Mouse (Mus musculus) kidney, postnatal 10 days (tissue): ENCODE results near the gene Lrfn4.
"Not testable (repeated sequence)": the region's sequence is repeated elsewhere in the genome, so short reads cannot be mapped to it uniquely, and the experiment has no call there.

ENCODE experiments used
- DNase-seq: peaks from one replicate; pipeline ENCODE4 v3.0.0; 2021; ENCODE audit warnings: mixed read lengths

Lrfn4 gene

DNA sequence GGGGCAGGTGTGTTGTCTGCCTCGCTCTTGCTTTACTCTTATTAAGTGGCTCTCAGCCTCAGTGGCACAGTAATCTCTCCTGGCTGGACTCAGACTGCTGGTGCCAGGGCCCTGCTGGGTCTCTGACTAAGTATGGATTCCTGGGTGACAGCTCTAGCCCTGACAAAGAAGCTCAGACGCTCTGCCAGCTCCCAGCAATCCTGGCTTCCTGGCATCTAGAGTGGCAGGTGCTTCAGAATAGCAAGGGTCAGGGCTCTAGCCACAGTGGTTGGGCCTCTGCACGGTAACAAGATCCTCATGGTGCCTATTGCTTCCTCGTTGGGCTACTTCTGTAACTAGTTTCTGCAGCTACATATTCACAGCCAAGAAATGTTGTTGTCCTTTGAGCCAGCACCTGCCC lies 5.4 kb downstream of the Lrfn4 start:
- no peak for DNase-seq

DNA sequence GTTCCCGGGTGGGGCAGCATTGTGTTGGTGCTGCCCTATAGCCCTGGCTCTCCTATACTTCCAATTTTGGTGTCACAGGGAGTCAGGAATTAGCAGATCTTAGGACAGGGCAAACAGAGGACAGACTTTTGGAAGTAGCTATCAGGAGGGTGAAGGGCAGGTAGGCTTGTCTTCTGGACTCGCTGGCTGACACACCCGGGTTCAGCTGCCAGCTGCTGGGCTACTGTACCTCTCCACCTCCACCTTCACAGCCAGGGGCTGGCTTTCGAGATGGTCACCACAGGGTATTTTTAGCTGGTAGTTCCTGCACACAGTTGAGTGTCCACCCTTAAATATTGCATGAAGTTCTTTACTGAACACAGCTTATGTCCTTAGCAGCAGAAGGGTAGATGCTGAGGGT lies 7.0 kb downstream of the Lrfn4 start:
- DNase-seq: no peak

DNA sequence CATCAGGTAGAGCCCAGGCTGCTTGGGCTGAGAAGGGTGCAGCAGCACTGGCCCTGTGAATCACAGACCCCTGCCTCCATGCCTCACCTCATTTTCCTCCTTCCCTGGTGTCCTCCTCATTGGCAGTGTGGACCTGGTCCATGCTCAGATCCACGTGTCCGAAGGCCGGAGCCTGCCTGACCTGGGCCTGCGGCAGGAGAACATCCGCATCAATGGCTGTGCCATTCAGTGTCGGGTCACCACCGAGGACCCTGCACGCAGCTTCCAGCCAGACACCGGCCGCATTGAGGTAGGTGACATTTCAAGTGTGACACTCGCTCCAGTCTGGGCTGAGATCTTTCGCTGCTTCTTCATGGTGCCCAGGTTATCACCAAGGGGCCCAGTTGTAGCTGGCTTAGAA lies 8.1 kb downstream of the Lrfn4 start:
- DNase-seq: no peak

DNA sequence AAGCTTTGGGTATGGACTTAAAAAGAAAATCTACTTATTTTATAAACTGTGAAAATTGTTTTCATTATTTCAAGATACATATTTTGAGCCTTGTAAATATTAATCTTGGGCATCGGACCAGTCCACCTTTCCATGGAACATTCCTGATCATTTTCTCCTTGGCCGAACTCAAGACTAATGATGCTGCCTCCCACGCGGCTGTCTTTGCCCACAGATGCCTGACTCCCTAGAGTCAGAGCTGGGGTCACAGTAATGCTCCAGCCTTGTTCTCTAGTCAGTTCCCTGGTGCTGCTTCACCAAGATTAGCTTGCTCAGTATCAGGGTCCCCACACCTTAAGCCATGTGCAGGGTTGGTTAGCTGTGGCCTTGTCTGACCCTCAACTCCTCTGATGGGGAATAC lies 9.8 kb downstream of the Lrfn4 start:
- DNase-seq: no peak

DNA sequence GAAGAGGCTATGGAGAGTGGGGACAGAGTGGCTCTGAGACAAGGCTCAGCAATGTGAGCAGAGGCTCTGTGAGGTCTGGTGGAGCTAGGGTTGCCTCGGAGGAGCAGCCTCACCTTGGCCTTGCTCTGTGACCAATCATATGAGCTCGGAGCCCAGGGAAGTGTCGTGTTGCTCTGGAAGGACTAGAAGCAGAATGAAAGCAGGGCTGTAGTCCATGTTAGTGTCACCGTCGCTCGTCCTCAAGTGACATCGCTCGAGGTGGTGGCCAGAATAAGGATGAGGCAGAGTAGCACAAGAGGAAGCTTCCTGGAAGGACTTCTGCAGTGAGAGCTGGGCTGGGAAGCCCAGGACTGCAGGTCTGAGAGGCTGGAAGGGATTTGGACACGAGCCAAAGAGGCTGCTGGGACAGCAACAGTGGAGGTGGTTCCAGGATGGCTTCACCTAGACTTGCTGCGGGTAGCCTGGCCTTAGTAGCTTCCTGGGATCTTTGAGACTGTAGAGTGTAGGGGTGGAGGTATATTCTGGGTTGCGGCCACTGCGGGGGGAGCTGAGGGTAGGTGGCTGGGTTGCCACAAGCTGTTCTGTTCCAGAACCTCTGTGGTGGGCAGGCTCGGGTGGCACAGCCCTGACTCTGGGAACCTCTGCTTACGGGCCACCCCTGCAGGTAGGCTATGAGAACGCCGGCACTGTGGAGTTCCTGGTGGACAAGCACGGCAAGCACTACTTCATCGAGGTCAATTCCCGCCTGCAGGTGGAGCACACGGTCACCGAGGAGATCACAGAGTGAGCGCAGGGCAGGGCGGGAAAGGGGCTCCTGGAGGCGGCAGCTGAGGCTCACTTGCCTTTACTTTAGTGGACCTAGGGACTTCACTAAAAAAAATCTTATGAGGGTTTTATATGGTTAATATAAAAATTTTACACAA lies 11.4 kb downstream of the Lrfn4 start:
- peak; percentile 75 for DNase-seq

DNA sequence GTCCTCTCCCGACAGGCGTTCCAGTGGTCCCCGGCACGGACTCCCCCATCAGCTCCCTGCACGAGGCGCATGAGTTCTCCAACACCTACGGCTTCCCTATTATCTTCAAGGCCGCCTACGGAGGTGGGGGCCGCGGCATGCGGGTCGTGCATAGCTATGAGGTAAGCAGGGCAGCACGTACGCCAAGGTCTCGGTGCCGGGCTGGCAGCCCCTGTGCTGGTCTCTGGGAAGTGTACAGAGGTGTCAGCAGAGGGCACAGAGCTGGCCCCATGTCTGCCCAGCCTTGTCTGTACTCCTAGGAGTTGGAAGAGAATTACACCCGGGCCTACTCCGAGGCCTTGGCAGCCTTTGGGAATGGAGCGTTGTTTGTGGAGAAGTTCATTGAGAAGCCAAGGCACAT lies 13.0 kb downstream of the Lrfn4 start:
- no peak for DNase-seq

DNA sequence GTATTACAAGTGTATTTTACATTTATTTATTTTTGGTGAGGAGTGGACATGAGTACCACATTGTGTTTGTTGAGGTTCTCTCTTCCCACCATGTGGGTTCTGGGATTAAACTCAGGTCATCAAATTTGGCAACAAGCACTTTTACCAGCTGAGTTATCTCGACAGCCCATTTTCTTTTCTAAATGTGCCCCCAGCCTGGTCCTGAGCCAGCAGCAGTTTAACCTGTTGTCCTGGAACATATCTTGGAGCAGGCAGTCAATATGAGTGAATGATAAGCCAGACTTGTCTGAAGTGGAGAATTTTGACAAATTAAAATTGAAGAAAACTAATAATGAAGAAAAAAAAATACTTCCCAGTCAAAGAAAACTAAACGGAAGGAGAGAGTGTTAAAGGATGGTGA lies 19.4 kb downstream of the Lrfn4 start:
- DNase-seq: no peak

DNA sequence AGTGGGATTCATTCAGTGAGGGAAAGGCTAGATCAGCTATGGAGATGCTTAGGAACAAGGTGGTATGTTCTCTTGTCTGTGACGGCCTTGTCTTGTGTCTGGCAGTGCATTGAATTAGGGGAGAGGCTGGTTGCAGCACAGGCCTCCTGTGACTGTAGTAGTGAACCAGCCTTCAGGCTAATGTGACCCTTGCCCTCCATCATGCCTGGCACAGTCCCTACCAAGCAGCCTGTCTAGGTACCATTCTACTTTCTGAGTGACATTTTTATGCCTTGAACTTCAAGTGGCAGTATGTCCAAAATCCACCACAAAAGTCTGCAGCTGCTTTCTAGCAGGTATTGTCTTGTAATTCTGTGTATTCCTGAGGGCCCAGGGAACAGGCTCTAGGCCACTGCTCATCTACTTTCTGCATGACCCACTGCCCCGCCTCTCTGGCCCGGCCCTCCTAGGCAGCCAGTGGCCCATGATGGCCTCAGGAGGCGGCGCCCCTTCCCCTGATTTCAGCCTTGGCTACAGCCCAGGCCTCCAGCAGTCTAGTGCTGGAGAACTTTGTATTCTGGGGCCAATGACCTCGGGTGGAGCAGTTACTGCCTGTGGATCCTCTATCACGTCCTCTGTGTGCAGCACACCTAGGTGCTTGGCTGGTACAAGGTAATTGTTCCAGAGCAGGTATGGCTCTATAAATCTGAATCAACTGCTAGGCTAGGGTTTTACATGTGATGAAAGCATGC lies 21.5 kb downstream of the Lrfn4 start:
- peak; percentile 82 for DNase-seq

DNA sequence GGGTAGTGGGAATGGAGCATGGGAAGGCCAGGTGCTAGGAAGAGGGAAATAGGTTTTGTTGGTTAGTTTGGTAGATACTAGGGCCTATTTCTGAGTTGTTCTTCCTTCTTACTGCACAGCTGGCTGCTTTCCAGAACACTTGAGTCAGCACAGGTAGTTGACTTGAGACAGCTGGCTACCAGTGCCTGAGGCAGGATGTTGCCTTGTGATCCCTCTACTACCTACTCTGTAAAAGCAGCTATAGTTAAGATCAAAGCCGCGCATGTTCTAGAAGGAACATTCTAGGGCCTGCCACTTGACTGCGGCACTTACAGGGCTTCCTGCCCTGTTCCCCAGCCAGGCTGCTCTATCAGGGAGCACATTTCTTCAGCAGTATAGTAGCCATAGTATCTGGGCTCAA lies 25.4 kb downstream of the Lrfn4 start:
- DNase-seq: no peak

DNA sequence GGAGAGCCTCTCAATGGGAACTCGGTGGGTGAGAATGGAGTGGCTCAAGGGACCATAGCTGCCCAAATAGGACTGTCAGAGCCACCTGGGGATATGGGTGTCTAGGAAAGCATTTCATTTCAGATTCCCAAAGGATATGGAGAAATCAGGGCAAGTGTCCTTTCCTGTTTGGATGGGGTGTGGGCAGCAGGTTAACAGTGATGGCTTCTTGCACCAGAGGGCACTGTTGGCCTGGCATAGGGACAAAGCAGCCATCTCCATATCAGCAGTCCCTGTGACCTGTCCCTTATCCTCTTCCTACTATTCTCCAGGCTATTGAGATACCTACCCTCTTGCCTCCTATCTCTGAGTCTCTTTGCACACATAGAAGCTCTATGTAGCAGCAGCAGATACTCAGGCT lies 26.4 kb downstream of the Lrfn4 start:
- DNase-seq: peak; percentile 46

DNA sequence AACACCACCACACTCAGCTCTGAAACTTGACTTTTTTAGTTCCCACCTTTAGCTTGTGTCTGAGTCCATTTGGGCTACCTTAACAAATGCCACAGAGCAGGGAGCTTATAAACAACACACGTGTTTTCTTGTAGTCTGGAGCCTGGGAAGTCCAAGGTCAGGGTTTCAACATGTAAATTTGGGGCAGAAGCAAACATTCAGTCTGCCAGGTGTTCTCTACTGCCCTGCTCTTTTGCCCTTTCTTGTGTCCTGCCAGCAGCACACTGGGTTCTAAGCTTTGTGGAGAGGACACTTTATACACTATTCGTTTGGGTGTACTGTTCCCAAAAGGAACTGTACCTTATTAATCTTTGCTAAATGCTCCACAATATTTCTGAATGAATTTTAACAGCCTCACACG lies 27.0 kb downstream of the Lrfn4 start:
- DNase-seq: no peak

DNA sequence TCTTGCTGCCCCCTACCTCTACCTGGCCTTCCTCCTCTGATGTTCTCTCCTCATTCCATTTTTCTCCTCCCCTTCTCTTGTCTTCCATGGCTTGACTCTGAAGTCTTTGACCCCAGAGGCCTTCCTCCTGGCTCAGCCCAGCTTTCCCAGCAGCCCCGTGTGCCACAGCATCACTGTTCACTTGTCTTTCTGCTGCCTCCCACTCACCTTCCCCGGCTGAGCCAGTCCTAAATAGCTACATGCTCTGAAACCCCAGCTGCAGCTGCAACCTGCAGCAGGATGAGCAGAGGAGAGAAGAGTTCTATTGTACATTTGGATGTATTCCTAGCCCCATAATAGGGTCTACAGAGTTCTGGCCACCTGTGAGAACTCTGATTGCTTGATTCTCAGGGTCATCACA lies 28.0 kb downstream of the Lrfn4 start:
- no peak for DNase-seq

DNA sequence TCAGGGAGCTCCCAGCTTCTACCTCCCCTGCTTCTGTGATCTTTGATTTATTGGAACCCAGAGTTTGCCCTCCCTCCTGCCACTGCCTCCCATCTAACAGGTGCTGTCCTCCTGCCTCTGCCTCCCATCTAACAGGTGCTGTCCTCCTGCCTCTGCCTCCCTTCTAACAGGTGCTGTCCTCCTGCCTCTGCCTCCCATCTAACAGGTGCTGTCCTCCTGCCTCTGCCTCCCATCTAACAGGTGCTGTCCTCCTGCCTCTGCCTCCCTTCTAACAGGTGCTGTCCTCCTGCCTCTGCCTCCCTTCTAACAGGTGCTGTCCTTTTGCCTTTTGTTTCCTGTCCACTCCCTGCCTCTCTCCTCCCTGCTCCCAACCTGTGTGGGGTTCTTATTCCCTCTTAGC lies 28.7 kb downstream of the Lrfn4 start:
- DNase-seq: not testable (repeated sequence)

DNA sequence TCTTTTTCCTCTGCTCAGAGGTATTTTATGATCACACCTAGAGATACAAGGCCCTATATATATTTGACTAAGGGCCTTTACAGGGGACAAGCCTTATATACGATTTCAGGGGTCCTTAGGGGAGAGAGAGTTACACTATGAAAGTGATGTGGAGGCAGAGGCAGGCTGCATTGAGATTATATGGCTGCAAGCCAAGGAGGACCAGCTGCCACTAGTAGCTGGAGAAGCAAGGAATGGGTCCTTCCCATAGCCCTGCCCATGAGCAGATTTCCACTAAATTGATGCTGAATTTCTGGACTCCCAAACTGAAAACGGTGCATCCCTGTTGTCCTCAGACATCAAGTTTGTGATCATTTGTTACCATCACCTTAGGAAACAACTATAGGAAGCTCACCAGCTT lies 31.6 kb downstream of the Lrfn4 start:
- DNase-seq: no peak

DNA sequence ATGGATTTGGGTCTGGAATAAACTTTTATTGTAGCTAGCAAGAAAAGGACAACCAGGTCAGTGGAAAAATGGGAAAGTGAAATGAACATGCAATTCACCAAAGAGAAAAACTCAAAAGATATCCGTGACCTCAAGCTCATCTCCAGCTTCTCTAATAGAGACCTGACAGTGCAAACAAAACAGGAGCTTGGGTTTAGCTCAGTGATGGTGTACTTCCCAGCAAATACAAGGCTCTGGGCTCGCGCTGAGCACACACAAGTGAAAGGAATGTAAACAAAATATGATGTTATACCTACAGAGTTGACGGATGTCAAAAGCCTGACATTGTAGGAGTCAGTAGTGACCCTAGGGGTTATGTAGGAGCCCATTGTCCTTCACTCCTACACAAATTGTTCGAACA lies 36.2 kb downstream of the Lrfn4 start:
- no peak for DNase-seq

DNA sequence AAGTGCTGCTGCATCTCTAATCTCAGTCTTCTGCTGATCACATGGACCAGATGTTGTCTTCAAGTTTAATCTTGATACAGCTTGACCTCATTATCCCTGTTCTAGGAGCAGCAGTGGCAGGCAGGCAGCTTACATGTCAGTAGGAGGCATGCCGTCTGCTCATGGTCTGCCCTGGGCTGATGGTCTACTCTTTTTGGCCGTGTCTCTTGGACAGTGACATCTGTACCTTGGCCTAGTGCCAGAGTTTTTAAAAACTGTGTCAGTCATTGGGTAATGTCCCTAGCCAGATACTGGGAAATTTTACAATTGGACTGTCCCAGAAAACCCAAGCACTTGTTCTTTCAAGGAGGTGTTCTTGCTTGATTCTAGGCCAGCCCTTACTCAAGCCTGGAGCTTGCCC lies 36.7 kb downstream of the Lrfn4 start:
- DNase-seq: peak; percentile 41

DNA sequence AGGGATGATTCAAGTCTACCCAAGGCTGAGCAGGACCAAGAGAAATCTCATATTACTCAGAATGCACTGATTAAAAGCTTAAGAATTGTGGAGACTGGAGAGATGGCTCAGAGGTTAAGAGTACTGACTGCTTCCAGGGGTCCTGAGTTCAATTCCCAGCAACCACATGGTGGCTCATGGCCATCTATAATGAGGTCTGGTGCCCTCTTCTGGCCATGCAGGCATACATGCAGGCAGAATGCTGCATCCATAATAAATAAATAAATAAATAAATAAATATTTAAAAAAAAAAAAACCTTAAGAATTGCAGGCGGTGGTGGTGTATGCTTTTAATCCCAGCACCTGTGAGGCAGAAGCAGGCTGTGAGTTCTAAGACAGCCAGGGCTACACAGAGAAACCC lies 42.2 kb downstream of the Lrfn4 start:
- DNase-seq: no peak

DNA sequence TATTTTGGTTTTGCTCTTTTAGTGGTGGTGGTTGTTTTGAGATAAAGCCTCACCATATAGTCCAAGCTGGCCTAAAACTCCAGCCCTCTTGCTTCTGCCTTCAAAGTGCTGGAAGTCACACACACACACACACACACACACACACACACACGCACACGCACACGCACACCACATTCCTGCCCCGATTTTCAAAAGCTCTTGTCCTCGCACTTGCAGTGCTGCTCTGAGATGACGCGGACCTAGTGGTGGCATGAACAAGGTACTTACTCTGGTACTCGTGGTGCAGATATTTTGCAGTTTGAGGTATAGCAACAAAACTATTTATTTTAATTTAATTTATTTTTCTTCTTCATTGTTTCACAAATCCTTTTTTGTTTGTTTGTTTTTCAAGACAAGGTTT lies 43.0 kb downstream of the Lrfn4 start:
- no peak for DNase-seq

DNA sequence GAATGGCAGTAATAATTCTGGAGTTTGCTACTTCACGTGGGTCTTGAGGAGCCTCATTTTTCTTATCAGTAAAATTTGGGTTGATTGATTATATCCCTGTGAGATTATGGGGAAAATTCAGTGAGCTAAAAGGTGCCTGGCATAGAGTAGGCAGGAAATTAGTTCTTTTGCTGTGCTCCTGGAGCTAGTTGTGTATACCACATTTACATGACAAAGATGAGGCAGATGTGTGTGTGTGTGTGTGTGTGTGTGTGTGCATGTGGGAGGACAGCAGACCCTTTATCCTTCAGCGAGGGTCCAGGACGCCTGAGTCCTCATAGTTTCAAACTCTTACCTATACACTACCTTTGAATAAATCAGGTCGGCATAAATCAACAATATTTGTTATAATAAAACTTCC lies 43.4 kb downstream of the Lrfn4 start:
- DNase-seq: no peak

DNA sequence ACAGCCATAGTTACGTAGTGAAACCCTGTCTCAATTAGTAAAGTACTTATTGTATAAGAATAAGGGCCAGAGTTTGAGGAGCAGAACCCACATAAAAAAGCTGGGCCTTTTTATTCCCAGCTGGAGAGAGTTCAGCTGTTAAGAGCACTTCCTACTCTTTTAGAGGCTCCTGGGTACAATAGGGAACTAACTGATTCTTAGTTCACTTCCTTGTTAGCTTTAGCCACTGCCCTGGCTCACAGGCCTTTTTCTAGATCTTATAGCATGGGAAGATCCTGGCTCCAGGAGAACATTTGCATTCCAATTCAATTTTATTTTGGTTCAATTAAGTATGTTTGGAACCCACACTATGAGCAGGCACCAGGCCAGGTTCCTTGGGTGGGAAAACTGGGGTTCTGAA lies 43.8 kb downstream of the Lrfn4 start:
- DNase-seq: no peak

DNA sequence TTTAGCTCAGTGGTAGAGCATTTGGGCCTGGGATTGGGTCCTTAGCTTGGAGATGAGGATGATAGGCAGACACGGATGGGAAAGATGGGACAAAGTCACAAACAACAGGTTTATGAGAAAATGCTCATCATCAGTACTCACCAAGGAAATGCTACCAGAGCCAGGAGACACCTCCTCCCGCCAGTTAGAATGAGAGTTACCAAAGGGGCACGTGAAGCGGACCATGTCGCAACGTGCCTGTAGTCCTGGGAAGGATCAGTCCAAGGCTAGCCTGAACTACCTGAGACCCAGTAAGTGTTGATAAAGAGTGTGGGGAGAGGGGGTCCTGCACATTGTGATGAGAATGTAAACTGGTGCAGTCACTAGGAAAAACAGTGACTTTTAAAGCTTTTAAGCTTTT lies 44.7 kb downstream of the Lrfn4 start:
- DNase-seq: no peak

DNA sequence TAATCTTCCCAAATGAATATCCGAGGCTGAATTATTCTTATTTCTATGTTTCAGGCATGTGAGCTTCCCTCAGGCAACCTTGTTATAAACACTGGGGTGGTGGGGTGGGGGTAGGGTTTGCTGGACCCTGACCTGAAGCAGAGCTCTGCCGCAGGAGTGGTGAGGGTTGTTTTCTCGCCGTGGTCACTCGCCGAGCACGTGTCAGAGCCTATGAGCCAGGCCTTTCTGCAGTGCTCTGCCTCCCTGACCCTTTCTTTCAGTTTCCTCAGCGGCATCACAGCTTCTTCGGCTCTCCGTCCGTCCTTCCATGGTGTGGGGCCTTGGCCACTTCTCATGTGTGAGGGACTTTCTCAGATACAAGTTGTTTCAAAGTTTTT lies 45.2 kb downstream of the Lrfn4 start:
- peak; percentile 68 for DNase-seq

DNA sequence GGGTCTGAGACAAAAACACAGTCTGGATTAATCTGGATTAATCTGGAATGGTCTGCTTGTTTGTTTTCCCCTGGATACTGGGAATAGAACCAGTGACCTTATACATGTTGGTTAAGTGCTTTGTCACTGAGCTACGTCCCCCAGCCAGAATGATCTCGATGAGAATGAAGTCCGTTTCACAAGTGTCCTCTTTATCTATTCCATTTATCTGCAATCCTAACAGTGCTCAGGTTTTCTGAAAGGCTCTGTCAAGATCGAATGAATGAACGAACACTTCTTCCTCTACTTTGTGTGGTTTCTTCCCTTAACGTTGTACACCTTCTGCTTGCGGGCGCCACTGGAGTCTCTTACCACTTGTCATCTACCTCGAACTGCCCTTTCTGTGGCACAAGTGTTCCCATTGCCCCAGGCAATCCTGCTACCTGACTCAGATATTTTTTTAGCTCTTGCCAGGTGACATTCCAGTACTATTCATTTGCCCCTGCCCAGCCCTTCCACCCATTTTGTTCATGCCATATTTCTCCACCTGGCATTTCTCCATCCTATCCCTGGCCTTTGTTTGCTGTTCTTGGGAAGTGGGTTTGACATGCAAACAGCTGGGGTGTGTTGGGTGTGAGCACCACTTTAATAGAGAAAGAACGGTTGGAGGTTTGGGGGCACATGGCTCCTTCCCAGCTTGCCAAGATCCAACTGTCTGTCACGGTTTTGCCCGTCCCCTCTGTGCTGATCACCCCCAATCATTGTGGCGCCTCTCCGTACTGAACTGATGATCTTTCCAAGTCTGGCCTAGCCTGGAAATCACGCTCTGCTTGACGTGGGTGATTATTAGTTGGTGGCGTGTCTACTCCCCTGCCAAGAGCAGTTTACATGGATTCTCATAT lies 45.9 kb downstream of the Lrfn4 start:
- DNase-seq: no peak
